Mouse (Mus musculus) stomach, postnatal 0 days (tissue): Measurements from ENCODE around the gene Atrx.

Experiments used
- CTCF ChIP-seq: IDR thresholded peaks from 2 replicates; pipeline ENCODE4 v1.5.1; 2016; ENCODE audit warnings: antibody characterized with exemption, low read depth, mild to moderate bottlenecking, moderate library complexity
- EP300 ChIP-seq: optimal IDR thresholded peaks from 2 replicates; pipeline ENCODE3; 2016; ENCODE audit warnings: antibody characterized with exemption

DNA sequence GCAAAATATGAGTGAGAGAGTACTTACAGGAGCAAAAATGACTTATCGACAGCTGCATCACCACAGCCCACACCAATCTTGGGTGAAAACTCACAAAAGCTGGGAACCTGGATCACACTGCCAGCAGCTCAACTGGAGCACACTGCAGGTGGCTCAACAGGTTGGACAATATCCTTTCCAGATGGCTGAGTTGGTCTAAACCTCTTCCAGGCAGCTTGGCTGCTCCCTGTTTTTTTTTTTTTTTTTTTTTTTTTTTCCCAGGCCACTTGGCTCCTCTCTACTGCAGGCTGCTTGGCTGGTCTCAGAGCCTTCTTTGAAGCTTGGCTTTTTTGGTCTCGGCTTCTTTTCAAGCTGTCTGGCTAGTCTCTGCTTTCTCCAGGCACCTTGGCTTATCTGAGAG is 24.8 kb upstream of the Atrx start:
- TF ChIP-seq EP300 (no peak), CTCF (no peak)
